In the genomic region with DNA sequence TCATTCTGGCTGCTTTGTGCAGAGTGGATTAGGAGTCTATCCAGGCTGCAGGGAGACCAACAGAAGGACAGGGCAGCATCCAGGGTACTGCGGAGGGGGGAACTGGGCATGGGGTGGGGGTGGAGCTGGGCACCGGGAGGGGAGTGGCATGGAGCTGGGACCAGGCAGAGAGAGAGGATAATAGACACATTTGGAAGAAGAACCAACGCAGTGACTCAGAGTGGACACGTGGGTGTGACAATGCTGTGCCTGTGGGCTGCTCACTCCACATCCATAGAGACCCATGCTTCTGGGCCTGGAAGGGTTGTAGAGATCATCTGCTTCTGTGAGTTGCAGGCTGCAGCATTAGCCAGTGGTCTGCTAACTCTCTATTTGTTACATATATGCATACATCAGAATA, we compare ENCODE assay signal across 23 mouse cellular contexts.
"Had no signal": no experiment of that assay in that cellular context is flagged by ENCODE, and none has a peak within 500 bp of the region (broad histone marks: within the 10 kb centered on the region; RNA-seq: fewer than 3 reads in every experiment).

No protein-coding gene starts in this region.

- DNase-seq: kidney, adult 2 months; kidney, postnatal 25 days; layer of hippocampus, postnatal 36 days; liver; lung, adult 18-20 months; lung, postnatal 10 days; lung, postnatal 36 days; thymus, adult 2 months; thymus, postnatal 14 days; thymus, postnatal 4 days had no signal

- H3K9ac ChIP-seq: limb, embryonic 13.5 days; liver, embryonic 12.5 days; liver, embryonic 15.5 days; lung, embryonic 15.5 days; midbrain, embryonic 13.5 days; neural tube, embryonic 12.5 days; neural tube, embryonic 15.5 days had no signal

- H3K9me3 ChIP-seq: limb, embryonic 10.5 days; limb, embryonic 13.5 days; liver, embryonic 12.5 days; liver, embryonic 15.5 days; lung, embryonic 15.5 days; megakaryocyte, embryonic 14.5 days; midbrain, embryonic 10.5 days; midbrain, embryonic 13.5 days; neural tube, embryonic 12.5 days; neural tube, embryonic 15.5 days had no signal

- H3K4me2 ChIP-seq: limb, embryonic 13.5 days; liver, embryonic 12.5 days; liver, embryonic 15.5 days; lung, embryonic 15.5 days; midbrain, embryonic 13.5 days; neural tube, embryonic 12.5 days; neural tube, embryonic 15.5 days had no signal

- ATAC-seq: intestine, postnatal 0 days; liver, embryonic 12.5 days; midbrain, embryonic 13.5 days had no signal

- H3K4me3 ChIP-seq: left cerebral cortex, adult 2 months; limb, embryonic 10.5 days; limb, embryonic 13.5 days; liver, embryonic 12.5 days; liver, embryonic 15.5 days; lung, embryonic 15.5 days; megakaryocyte, embryonic 14.5 days; midbrain, embryonic 10.5 days; midbrain, embryonic 13.5 days; neural tube, embryonic 12.5 days; neural tube, embryonic 15.5 days had no signal

- H3K36me3 ChIP-seq: limb, embryonic 10.5 days; limb, embryonic 13.5 days; liver, embryonic 12.5 days; liver, embryonic 15.5 days; lung, embryonic 15.5 days; neural tube, embryonic 15.5 days had no signal

- H3K27me3 ChIP-seq: liver, embryonic 15.5 days; lung, embryonic 15.5 days; midbrain, embryonic 13.5 days; neural tube, embryonic 12.5 days; neural tube, embryonic 15.5 days had no signal

- H3K27ac ChIP-seq: kidney, postnatal 0 days; left cerebral cortex, adult 2 months; limb, embryonic 10.5 days; limb, embryonic 13.5 days; liver, embryonic 12.5 days; liver, embryonic 15.5 days; lung, embryonic 15.5 days; midbrain, embryonic 10.5 days; midbrain, embryonic 13.5 days; neural tube, embryonic 12.5 days; neural tube, embryonic 15.5 days had no signal

- H3K4me1 ChIP-seq: limb, embryonic 10.5 days; limb, embryonic 13.5 days; liver, embryonic 12.5 days; liver, embryonic 15.5 days; lung, embryonic 15.5 days; megakaryocyte, embryonic 14.5 days; midbrain, embryonic 13.5 days; neural tube, embryonic 12.5 days; neural tube, embryonic 15.5 days had no signal
